Mouse (Mus musculus) intestine, embryonic 15.5 days (tissue): ENCODE measurements around the gene Ubr2. TPM values are rescaled to one million over a fixed set of nuclear protein-coding genes. Genes with fewer than 3 reads are reported as not detected.

Source experiments
- ATAC-seq: fragments of 200-750 bp; cut with Nextera tagmentation; 2 replicates; pipeline ENCODE4 v1.8.0; 2017; ENCODE audit warnings: moderate TSS enrichment, moderate library complexity
- H3K27ac ChIP-seq: fragments of 300-500 bp; sonication (generic); 2 replicates; pipeline ENCODE4 v1.5.1; 2015; ENCODE audit warnings: mild to moderate bottlenecking, inconsistent platforms
- H3K27me3 ChIP-seq: fragments of 300-500 bp; sonication (generic); replicated peaks from 2 replicates; pipeline ENCODE4 v1.6.1; 2015; ENCODE audit warnings: inconsistent platforms
- H3K36me3 ChIP-seq: fragments of 300-500 bp; sonication (generic); 2 replicates; pipeline ENCODE4 v1.6.1; 2015; ENCODE audit warnings: inconsistent platforms
- H3K4me1 ChIP-seq: fragments of 300-500 bp; sonication (generic); replicated peaks from 2 replicates; pipeline ENCODE4 v1.6.1; 2015; ENCODE audit warnings: inconsistent platforms
- H3K4me2 ChIP-seq: fragments of 300-500 bp; sonication (generic); replicated peaks from 2 replicates; pipeline ENCODE4 v1.6.1; 2015; ENCODE audit warnings: mild to moderate bottlenecking, inconsistent platforms
- H3K4me3 ChIP-seq: fragments of 300-500 bp; sonication (generic); replicated peaks from 2 replicates; pipeline ENCODE4 v1.5.1; 2015; ENCODE audit warnings: inconsistent platforms
- H3K9ac ChIP-seq: fragments of 300-500 bp; sonication (generic); 2 replicates; pipeline ENCODE4 v1.6.1; 2015; ENCODE audit warnings: inconsistent platforms
- H3K9me3 ChIP-seq: fragments of 300-500 bp; sonication (generic); 2 replicates; pipeline ENCODE4 v1.6.1; 2016; ENCODE audit warnings: inconsistent platforms
- WGBS: fragments of 180-500 bp; shearing (Covaris S2); methylation state at CpG from one replicate; pipeline ENCODE4 v1.1.7; 2015; 5-methylcytosine and 5-hydroxymethylcytosine counted together
- polyA plus RNA-seq: library from polyadenylated mRNA; unstranded; fragments of >200 nt; fragmentation: Nextera tagmentation; extraction: Ambion mirVana; gene quantifications from 2 replicates; pipeline ENCODE4 v1.2.1, GENCODE M21; 2015

Ubr2 gene
- polyA plus RNA-seq, 1 experiment from 2014 or later, result 14.1 TPM

GRCm38 (mm10) chr17:46996484-46996883 lies 13.9 kb downstream of the Ubr2 start:
- Histone ChIP-seq H3K4me1 (no peaks in the 10 kb centered on the region), H3K9me3 (no peaks in the 10 kb centered on the region), H3K27me3 (no peaks in the 10 kb centered on the region), H3K27ac (no peak overlapping the region), H3K9ac (no peak overlapping the region), H3K36me3 (peaks cover 37% of the 10 kb centered on the region), H3K4me3 (no peak overlapping the region), H3K4me2 (no peak overlapping the region)
- WGBS, result 74% methylated on average over 7 of the region's 7 CpGs
- no peak for ATAC-seq

GRCm38 (mm10) chr17:46995621-46996020 lies 14.7 kb downstream of the Ubr2 start:
- Histone ChIP-seq H3K4me3 (no peak overlapping the region), H3K4me1 (no peaks in the 10 kb centered on the region), H3K4me2 (no peak overlapping the region), H3K36me3 (peaks cover 40% of the 10 kb centered on the region), H3K9ac (no peak overlapping the region), H3K27me3 (no peaks in the 10 kb centered on the region), H3K9me3 (no peaks in the 10 kb centered on the region), H3K27ac (no peak overlapping the region)
- no peak for ATAC-seq
- 82% methylated on average over 3 of the region's 3 CpGs for WGBS

- 76% methylated on average over 10 of the region's 10 CpGs for WGBS
- peaks cover 42% of the 10 kb centered on the region for H3K36me3 ChIP-seq
These were observed 15.5 kb downstream of the Ubr2 start for GRCm38 (mm10) chr17:46994641-46995398.

GRCm38 (mm10) chr17:46993625-46994024 lies 16.7 kb downstream of the Ubr2 start:
- Histone ChIP-seq H3K4me2 (no peak overlapping the region), H3K4me3 (no peak overlapping the region), H3K27me3 (no peaks in the 10 kb centered on the region), H3K27ac (no peak overlapping the region), H3K4me1 (no peaks in the 10 kb centered on the region), H3K9me3 (no peaks in the 10 kb centered on the region), H3K9ac (no peak overlapping the region), H3K36me3 (peaks cover 39% of the 10 kb centered on the region)
- WGBS, result 96% methylated on average over 8 of the region's 8 CpGs
- ATAC-seq, result no peak

More at GRCm38 (mm10) chr17:46994641-46995398, 15.5 kb downstream of the Ubr2 start:
- Histone ChIP-seq H3K9ac (no peak overlapping the region), H3K27ac (no peak overlapping the region), H3K4me2 (no peak overlapping the region), H3K4me3 (no peak overlapping the region), H3K27me3 (no peaks in the 10 kb centered on the region), H3K4me1 (no peaks in the 10 kb centered on the region), H3K9me3 (no peaks in the 10 kb centered on the region)
- ATAC-seq, result no peak

GRCm38 (mm10) chr17:46987631-46988030 lies 22.7 kb downstream of the Ubr2 start:
- H3K4me3 ChIP-seq, result no peak overlapping the region
- ATAC-seq, result no peak
- H3K36me3 ChIP-seq, result peaks cover 41% of the 10 kb centered on the region
- H3K9me3 ChIP-seq, result no peaks in the 10 kb centered on the region
- no peak overlapping the region for H3K27ac ChIP-seq
- no peaks in the 10 kb centered on the region for H3K27me3 ChIP-seq
- 89% methylated on average over 3 of the region's 3 CpGs for WGBS
- H3K9ac ChIP-seq, result no peak overlapping the region
- H3K4me1 ChIP-seq, result no peaks in the 10 kb centered on the region
- no peak overlapping the region for H3K4me2 ChIP-seq

GRCm38 (mm10) chr17:46980050-46980449 lies 30.3 kb downstream of the Ubr2 start:
- Histone ChIP-seq H3K4me1 (no peaks in the 10 kb centered on the region), H3K27me3 (no peaks in the 10 kb centered on the region), H3K4me3 (no peak overlapping the region), H3K4me2 (no peak overlapping the region), H3K36me3 (peaks cover 53% of the 10 kb centered on the region), H3K9ac (no peak overlapping the region), H3K9me3 (no peaks in the 10 kb centered on the region), H3K27ac (no peak overlapping the region)
- no peak for ATAC-seq
- WGBS, result 96% methylated on average over 6 of the region's 6 CpGs

- Histone ChIP-seq H3K4me3 (no peak overlapping the region), H3K27me3 (no peaks in the 10 kb centered on the region), H3K27ac (no peak overlapping the region), H3K36me3 (peaks cover 59% of the 10 kb centered on the region), H3K9me3 (no peaks in the 10 kb centered on the region), H3K4me1 (no peaks in the 10 kb centered on the region), H3K9ac (no peak overlapping the region), H3K4me2 (no peak overlapping the region)
- 67% methylated on average over 3 of the region's 3 CpGs for WGBS
- ATAC-seq, result no peak
These were observed 35.2 kb downstream of the Ubr2 start for GRCm38 (mm10) chr17:46975183-46975582.

GRCm38 (mm10) chr17:46972603-46973002 lies 37.8 kb downstream of the Ubr2 start:
- Histone ChIP-seq H3K4me1 (no peaks in the 10 kb centered on the region), H3K27me3 (no peaks in the 10 kb centered on the region), H3K9ac (no peak overlapping the region), H3K4me2 (no peak overlapping the region), H3K27ac (no peak overlapping the region), H3K36me3 (peaks cover 61% of the 10 kb centered on the region), H3K9me3 (no peaks in the 10 kb centered on the region), H3K4me3 (no peak overlapping the region)
- ATAC-seq, result no peak
- WGBS, result 92% methylated on average over 7 of the region's 7 CpGs

GRCm38 (mm10) chr17:46966892-46967291 lies 43.5 kb downstream of the Ubr2 start:
- H3K9me3 ChIP-seq, result no peaks in the 10 kb centered on the region
- H3K4me1 ChIP-seq, result no peaks in the 10 kb centered on the region
- H3K36me3 ChIP-seq, result peaks cover 73% of the 10 kb centered on the region
- no peak overlapping the region for H3K9ac ChIP-seq
- no peaks in the 10 kb centered on the region for H3K27me3 ChIP-seq
- WGBS, result 88% methylated on average over 14 of the region's 14 CpGs
- ATAC-seq, result no peak
- H3K4me2 ChIP-seq, result no peak overlapping the region
- H3K4me3 ChIP-seq, result no peak overlapping the region
- H3K27ac ChIP-seq, result no peak overlapping the region

- Histone ChIP-seq H3K9ac (no peak overlapping the region), H3K4me1 (no peaks in the 10 kb centered on the region), H3K9me3 (no peaks in the 10 kb centered on the region), H3K4me3 (no peak overlapping the region), H3K36me3 (peaks cover 64% of the 10 kb centered on the region), H3K27ac (no peak overlapping the region), H3K4me2 (no peak overlapping the region), H3K27me3 (no peaks in the 10 kb centered on the region)
- WGBS, result 88% methylated on average over 13 of the region's 13 CpGs
- ATAC-seq, result no peak
These were observed 47.2 kb downstream of the Ubr2 start for GRCm38 (mm10) chr17:46963186-46963585.

GRCm38 (mm10) chr17:46962153-46962552 lies 48.2 kb downstream of the Ubr2 start:
- Histone ChIP-seq H3K4me3 (no peak overlapping the region), H3K36me3 (peaks cover 63% of the 10 kb centered on the region), H3K9me3 (no peaks in the 10 kb centered on the region), H3K4me2 (no peak overlapping the region), H3K27me3 (no peaks in the 10 kb centered on the region), H3K27ac (no peak overlapping the region), H3K4me1 (no peaks in the 10 kb centered on the region), H3K9ac (no peak overlapping the region)
- no peak for ATAC-seq
- WGBS, result 70% methylated on average over 3 of the region's 3 CpGs

- H3K27me3 ChIP-seq, result no peaks in the 10 kb centered on the region
- peaks cover 58% of the 10 kb centered on the region for H3K36me3 ChIP-seq
- H3K4me3 ChIP-seq, result no peak overlapping the region
- H3K4me2 ChIP-seq, result no peak overlapping the region
- no peak for ATAC-seq
- H3K9me3 ChIP-seq, result no peaks in the 10 kb centered on the region
- 87% methylated on average over 10 of the region's 10 CpGs for whole genome bisulfite sequencing
- H3K9ac ChIP-seq, result no peak overlapping the region
- H3K27ac ChIP-seq, result no peak overlapping the region
- H3K4me1 ChIP-seq, result no peaks in the 10 kb centered on the region
These were observed 50.1 kb downstream of the Ubr2 start for GRCm38 (mm10) chr17:46960216-46960615.

GRCm38 (mm10) chr17:46958045-46958444 lies 52.3 kb downstream of the Ubr2 start:
- H3K27ac ChIP-seq, result no peak overlapping the region
- no peak for ATAC-seq
- no peaks in the 10 kb centered on the region for H3K27me3 ChIP-seq
- H3K4me2 ChIP-seq, result no peak overlapping the region
- peaks cover 59% of the 10 kb centered on the region for H3K36me3 ChIP-seq
- no peak overlapping the region for H3K9ac ChIP-seq
- no peaks in the 10 kb centered on the region for H3K4me1 ChIP-seq
- H3K4me3 ChIP-seq, result no peak overlapping the region
- WGBS, result 85% methylated on average over 2 of the region's 2 CpGs
- H3K9me3 ChIP-seq, result no peaks in the 10 kb centered on the region
